Mouse (Mus musculus) layer of hippocampus, adult 9-10 months (tissue): ENCODE measurements around the gene Eno1.

ENCODE experiments used
- DNase-seq: peaks from one replicate; pipeline ENCODE4 v3.0.0; 2022; ENCODE audit warnings: low spot score

Gene Eno1

DNA sequence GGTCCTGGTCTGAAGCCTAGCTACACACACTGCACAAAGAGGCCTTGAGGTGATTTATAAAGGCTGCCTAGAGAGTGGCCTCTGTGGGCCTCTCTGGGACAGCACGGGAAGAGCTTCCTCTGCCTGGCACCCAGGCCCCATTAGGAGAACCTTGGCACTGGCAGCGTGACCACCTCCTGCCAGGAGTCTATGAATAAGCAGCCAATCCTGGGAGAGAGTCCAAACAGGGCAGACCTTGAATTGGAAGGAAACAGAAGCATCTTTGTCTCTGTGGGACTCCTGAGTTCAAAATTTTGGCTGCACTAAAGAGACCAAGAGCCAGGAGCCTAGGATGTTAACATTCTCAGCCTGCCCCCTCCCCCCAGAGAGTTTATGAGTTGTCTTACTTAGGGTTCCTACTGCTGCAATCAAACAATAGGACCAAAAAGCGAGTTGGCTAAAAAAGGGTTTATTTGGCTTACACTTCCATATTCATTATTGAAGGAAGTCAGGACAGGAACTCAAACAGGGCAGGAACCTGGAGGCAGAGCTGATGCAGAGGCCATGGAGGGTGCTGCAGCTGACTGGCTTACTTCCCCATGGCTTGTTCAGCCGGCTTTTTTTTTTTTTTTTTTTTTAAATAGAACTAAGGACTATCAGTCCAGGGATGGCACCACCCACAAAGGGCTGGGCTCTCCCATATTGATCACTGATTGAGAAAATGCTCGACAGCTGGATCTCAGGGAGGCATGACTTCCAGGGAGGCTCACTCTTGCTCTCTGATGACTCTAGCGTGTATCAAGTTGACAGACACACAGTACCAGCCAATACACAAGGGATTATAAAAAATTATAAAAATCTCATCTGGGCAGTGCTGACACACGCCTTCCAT is 9.5 kb upstream of the Eno1 start:
- DNase-seq: no peak

- DNase-seq: no peak
These were observed 7.8 kb upstream of the Eno1 start for GRCm38 (mm10) chr4:150228581-150229348.

DNA sequence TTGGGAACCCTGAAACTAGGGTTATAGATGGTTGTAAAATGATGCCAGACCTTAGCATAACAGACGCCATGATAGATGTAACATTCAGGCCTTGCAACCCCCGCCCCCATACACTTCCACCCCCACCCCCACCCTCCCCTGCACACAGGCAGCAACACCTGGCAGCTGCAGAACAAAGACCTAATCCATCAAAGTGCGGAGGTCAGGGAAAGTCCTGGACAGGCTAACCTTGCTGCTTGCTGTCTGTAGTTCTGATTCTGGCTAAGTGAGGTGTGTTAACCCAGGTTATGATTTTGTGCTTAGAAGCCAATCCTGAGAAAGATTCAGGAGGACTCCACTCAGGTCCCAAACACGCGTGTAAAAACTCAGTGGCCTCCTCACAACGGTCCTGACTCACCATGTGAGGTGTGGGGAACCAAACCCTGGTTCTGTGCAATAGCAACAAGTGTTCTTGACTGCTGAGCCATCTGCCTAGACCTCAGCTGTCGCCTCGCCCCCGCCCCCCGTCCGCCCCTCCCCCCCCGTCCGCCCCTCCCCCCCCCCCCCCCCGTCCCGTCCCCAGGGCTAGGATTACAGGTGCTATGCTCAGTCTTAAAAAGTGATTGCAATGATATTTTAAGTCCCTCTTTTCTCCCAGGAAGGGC is 6.7 kb upstream of the Eno1 start:
- no peak for DNase-seq

DNA sequence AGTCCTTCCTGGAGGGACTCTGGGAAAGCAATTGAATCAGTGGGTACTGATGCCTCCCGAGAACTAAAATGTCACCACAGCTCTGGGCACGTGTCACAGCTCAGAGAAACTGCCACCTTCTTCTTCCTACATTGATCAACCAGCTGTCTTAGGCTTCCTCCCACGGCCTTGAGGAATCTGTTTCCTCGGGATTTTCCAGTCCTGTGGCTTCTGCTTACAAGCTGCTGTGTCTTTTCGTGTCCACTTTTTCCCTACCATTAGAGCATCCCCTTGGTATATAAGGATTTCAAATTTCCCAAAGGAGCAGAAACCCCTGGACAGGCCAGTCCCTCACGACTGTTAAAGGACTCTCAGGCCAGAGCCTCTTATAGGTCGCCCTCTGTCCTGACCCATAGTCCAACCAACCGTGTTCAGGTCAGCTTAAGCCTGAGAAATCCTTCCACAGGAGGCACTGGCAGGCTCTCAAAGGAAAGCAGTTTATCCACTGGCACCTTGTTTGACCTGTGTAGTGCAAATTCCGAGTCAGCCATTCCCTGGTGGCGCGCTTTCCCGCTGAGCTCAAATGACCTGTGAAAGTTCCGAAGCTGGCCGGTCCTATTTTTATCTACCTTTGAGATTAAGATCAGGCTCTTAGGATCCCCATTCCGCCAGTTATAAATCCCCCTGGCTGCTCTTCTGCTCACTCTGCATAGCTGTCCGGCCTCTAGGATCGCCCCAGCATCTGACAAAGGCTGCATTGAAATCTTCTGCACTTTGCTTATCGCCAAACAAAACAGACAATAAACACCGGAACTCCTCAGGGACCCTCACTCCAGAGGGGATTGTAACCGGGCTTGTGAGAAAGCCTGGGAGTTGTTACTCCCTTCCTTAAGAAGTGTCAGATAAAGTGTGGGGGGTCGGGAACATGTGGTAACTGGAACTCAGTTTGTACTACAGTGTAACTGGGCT is 5.8 kb upstream of the Eno1 start:
- DNase-seq: no peak

DNA sequence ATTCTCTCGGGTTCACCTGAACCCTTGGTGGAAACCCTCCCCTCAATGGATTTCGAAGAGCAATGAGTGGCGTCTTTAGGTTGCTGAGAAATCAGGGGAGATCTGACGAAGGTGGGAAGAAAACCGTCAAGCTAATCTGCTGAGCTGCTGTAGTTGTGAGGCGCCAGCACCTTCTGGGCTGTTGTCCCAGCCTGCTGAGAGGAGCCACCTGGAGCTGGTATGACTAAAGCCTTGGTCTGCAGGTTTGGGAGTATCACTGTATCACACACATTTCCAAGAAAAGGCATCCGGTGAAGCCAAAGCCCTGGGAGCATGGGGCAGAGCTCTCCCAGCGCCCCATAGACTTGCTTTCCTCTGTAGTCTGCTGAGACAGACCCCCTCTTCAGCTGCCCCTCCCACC is 4.7 kb upstream of the Eno1 start:
- no peak for DNase-seq

- DNase-seq: no peak
These were observed 1.8 kb upstream of the Eno1 start for GRCm38 (mm10) chr4:150234599-150235327.

DNA sequence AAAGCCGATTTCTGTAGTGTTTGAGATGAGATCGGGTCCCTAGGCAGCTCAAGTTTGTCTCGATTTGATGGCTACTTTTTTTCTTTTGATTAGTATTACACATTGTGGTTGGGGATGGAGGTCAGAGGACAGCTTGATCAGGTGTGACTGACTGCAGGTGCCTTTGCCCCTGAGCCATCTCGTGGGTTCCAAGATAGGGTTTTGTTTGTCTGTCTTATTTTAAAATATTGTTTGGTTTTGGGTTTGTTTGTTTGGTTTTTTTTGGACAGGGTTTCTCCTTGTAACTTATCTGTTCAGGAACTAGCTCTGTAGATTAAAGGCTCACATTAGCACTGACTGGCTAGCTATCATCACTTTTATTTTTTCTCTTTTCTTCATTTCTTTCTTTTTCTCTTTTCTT is 936 bp upstream of the Eno1 start:
- no peak for DNase-seq

DNA sequence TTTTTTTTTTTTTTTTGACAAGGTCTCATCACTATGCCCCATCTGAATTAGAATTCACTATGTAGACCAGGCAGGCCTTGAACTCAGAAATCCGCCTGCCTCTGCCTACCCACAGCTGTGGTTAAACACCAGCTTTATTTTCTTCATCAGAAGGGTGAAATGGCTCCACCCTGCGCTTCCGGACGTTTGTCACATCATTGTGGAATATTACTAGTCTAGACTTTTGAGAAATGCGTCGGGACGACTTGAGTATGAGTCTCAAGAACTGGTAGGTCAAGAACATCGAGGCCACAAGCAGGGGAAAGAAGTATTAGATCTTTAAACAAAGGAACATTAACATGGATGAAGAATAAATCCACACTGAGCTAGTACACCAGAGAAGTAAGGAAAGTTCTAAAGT is 490 bp upstream of the Eno1 start:
- no peak for DNase-seq

- no peak for DNase-seq
These were observed 1.3 kb downstream of the Eno1 start for GRCm38 (mm10) chr4:150237636-150238361.

DNA sequence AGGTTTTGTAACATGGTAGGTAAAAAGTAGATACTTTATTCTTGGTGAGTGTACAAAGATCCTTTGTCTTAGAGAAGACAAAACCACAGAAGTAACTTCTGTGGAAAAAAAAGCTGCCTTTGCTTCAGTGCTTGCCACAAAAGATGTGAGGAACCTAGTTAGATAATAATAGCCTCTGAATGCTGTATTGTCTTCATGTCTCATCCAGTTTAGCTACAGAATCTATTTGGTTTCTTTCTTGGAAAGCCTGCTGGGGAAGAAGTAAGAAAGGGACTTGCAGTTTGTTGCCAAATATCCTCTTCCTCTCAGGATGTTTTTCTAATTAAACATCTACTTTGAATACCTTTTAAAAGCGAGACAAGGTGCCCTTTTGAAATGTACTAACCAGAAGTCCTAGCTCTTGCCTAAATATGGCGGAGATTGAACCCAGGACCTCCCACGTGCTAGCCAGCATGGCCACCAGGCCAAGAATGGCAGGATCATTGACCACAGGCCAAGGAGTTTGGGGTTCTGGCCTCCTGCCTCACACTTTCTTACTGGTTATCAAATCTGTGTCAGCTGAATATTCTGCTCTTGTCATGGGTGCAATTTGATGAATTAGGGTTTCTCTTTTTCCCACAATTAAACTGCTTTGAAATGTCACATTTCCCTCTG is 2.0 kb downstream of the Eno1 start:
- DNase-seq: no peak

DNA sequence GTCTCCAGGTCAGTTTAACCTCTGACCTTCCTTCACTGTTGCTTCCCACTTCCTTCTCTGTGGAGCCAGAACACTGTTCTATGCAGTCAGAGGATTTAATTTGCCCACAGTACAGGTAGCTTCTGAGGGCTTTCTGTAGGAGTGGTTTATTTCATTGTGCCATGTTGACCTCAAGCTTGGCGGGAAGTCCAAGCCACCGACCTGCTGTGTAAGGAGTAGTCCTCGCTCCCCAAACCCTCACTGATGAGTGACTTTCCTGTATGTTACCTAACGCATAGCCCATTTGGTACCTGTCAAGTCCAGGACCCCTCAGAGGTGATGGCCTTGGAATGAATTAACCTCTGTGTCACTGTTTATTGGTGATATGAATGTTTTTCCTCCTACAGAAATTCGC is 2.6 kb downstream of the Eno1 start:
- DNase-seq: no peak

DNA sequence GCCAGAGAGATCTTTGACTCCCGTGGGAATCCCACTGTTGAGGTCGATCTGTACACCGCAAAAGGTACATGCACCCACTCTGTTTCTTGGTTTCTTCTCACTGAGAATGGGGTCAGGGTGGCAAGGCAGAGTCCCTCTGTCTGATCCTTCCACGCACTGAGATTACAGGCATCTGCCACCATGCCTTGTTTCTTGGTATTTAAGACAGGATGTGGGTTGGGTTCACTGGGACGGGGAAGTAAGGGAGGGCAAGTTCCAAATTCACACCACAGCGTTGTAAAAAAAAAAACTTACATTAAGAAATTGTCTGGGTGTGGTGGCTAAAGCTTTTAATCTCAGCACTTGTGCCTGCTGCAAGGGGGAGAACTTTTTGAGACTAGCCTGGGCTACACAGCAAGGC is 3.0 kb downstream of the Eno1 start:
- no peak for DNase-seq

- peak; percentile 96 for DNase-seq
These were observed 3.4 kb downstream of the Eno1 start for GRCm38 (mm10) chr4:150239951-150240368.

DNA sequence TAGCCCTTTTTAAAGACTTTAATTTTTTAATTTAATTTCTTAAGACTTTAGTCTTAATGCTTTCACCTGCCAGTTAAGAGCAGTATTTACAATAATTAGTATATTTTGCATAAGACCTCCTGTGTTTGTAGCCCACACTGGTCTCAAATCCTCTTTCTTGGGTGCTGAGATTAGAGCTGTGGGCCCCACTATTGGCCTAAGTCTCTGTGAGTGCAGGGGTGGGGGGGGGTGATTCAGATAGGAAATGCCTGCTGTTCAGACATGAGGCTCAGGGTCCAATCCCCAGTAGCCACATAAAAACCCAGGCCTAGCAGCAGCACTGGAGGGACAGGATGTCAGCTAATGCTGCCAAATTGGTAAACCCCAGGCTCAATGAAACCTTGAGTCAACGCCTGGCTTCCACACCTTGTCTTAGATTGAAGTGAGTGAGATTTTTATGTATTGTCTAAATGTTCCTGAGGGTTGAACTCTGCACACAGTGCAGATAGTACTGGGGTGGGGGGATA is 3.9 kb downstream of the Eno1 start:
- no peak for DNase-seq

GRCm38 (mm10) chr4:150241708-150242107 is 5.2 kb downstream of the Eno1 start:
- no peak for DNase-seq

DNA sequence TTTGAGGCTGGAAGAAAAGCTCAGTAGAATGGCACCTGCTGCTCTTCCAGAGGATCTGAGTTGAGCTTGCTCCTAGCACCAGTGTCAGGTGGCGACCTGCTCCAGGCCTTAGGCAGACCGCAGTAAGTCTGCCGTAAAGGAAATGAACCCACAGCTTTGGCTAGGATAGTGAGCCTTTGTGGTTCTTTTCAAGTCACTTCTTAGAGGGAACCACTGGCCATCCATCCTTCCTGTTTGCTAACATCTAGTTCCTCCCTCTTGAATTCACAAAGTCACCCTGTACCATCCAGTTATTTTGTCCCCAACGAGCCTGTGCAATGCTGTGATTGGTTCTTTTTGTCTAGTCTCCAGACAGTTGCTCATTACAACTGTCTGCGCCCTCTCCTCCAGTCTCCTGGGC is 6.2 kb downstream of the Eno1 start:
- DNase-seq: no peak

- no peak for DNase-seq
These were observed 9.4 kb downstream of the Eno1 start for GRCm38 (mm10) chr4:150245876-150246275.

DNA sequence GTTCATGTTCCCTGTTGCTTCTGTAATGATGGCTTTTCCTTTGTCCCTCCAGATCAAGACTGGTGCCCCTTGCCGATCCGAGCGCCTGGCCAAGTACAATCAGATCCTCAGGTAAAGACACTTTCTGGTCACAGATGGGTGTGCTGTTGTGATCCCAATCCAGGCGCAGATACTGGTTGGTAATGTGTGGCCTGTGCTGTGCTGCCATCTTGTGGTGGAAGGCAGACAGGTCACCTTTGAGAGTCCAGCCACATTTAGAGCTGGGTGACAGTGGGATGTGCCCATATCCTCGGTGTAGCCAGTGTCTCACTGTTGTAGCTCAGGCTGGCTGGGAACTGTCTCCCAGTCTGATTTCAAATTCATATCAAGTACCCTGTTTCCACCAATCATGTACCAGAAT is 11.5 kb downstream of the Eno1 start:
- no peak for DNase-seq

GRCm38 (mm10) chr4:150248917-150249316 is 12.4 kb downstream of the Eno1 start:
- no peak for DNase-seq
